Mouse (Mus musculus): ENCODE data around the gene F2r. TPM values are rescaled to one million over a fixed set of nuclear protein-coding genes. Genes with fewer than 3 reads are reported as not detected.
A peak's percentile ranks its signal among the peaks of the same experiment; 100 is the strongest.

The F2r gene
- 1 to 10 TPM; 3.9 to 4.4 TPM for total RNA-seq (2021)
- long read RNA-seq, experiment 1, transcript F2r-201 (2 exons, 3,336 nt) = major isoform, 7 of 7 reads
- long read RNA-seq, experiment 1, partial matches to known transcripts = 0 of 7 reads
- long read RNA-seq, experiment 1, other reads (novel, unspliced or antisense) = 0 of 7 reads
- long read RNA-seq, experiment 2, transcript F2r-201 (2 exons, 3,336 nt) = major isoform, 8 of 9 reads
- long read RNA-seq, experiment 2, partial matches to known transcripts = 1 of 9 reads
- long read RNA-seq, experiment 2, other reads (novel, unspliced or antisense) = 0 of 9 reads

- peak; percentile 52 to 59 for DNase-seq (ENCODE audit: extremely low spot score in 1 of 2, low spot score in 2 of 2)
- Histone ChIP-seq H3K27ac (no peak within 1 kb of the TSS), H3K4me3 (peak within 1 kb of the TSS; percentile 58)
- intact Hi-C loops (cut with DNase I) = no loop called here
- TF ChIP-seq CTCF (IDR thresholded peaks at IDR 0.05) = no peak
Measured at GRCm38 (mm10) chr13:95618309-95618712, at the start of gene F2r. TSS of gene F2r (minus strand) at chr13:95618487.

- Histone ChIP-seq H3K4me3 (no peak overlapping the region), H3K27ac (no peak overlapping the region)
- TF ChIP-seq CTCF (IDR thresholded peaks at IDR 0.05) = peak; percentile 57
- DNase-seq (ENCODE audit: extremely low spot score in 1 of 2, low spot score in 2 of 2) = no peak
- intact Hi-C loops (cut with DNase I) = no loop called here
Measured at GRCm38 (mm10) chr13:95667260-95667659, 49.0 kb upstream of the F2r start.

DNA sequence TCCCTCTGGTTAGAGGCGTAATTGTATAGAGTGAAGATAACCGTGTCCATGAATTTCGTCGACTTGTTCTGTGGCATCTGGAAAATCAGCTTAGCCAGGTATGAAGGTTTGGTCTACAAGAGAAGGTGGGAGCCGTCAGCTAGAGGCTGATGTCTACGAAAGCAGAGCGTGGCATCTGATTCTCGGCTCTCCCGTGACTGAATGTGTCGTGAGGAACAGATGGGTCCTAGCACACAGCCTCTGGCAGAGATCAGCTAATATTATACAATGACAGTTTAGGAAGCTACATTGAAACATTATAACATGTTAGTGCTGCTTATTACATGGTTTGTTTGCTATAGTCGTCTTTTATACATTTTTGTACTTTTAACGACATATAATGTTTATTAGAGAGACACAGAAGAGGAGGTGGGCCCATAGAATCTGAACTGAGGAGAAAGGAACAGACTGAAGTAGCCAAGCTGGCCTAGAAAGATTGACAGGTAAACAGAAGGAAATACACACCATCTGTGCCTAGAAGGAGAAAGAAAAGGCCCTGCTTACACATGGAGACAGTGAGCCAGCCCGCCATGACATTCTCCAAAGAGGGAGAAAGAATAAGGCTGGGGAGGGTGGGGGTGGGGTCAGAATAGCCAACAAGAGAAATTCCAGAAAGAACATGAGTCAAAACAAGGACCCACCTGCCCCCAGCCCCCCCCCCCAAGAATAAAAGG is 47.5 kb upstream of the F2r start:
- intact Hi-C loops (cut with DNase I) = no loop called here
- no peak for TF ChIP-seq CTCF (IDR thresholded peaks at IDR 0.05)

DNA sequence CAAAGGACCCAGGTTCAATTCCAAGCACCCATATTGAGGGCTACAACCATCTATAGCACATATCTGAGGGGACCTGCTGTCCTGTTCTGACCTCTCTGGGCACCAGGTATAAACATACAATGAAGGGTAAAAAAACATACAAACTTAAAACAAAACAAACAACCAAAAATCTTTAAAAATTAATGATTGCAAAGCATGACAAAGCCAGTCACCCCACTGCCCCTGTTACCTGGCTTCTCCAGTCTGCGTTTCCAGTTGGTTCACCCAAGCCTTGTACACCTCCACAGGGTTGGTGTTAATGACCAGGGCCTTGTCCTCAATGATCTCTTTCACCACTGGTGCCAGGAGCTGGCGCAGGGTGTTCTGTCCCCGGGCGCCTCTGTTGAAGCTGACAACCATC is 45.5 kb upstream of the F2r start:
- no peak overlapping the region for H3K27ac ChIP-seq
- no peak for DNase-seq (ENCODE audit: extremely low spot score in 1 of 2, low spot score in 2 of 2)
- intact Hi-C loops (cut with DNase I) = loop anchor here (5.0 kb wide), 1 partner anchor 58 kb away; no protein-coding TSS in a partner anchor
- H3K4me3 ChIP-seq = no peak overlapping the region
- no peak for TF ChIP-seq CTCF (IDR thresholded peaks at IDR 0.05)

More for the DNA sequence above, 47.5 kb upstream of the F2r start:
- Histone ChIP-seq H3K27ac (no peak overlapping the region), H3K4me3 (no peak overlapping the region)
- no peak for DNase-seq (ENCODE audit: extremely low spot score in 1 of 2, low spot score in 2 of 2)

DNA sequence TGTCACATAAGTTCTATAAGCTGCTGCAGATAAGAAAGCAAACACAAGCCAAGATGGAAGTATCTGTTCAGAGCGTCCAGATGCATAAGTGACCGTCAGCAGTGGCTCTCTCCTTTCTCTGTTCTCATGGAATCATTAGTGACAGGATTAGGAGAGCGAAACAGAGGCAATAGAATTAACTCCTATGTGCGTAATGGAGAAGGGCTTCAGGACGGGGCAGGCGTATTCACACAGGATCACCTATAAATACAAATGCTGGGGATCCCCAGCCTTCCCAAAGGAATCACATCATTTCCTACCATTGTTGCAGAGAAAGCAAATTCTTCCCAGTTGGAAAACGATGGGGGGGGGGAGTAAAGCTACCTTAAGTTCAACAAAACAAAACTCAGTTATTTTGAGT is 41.1 kb upstream of the F2r start:
- H3K27ac ChIP-seq = no peak overlapping the region
- intact Hi-C loops (cut with DNase I) = no loop called here
- TF ChIP-seq CTCF (IDR thresholded peaks at IDR 0.05) = no peak
- no peak for DNase-seq (ENCODE audit: extremely low spot score in 1 of 2, low spot score in 2 of 2)
- no peak overlapping the region for H3K4me3 ChIP-seq

- intact Hi-C loops (cut with DNase I) = no loop called here
- Histone ChIP-seq H3K27ac (no peak overlapping the region), H3K4me3 (no peak overlapping the region)
- no peak for DNase-seq (ENCODE audit: extremely low spot score in 1 of 2, low spot score in 2 of 2)
- no peak for TF ChIP-seq CTCF (IDR thresholded peaks at IDR 0.05)
Measured at GRCm38 (mm10) chr13:95657171-95657570, 38.9 kb upstream of the F2r start.

- Histone ChIP-seq H3K27ac (no peak overlapping the region), H3K4me3 (no peak overlapping the region)
- TF ChIP-seq CTCF (IDR thresholded peaks at IDR 0.05) = no peak
- intact Hi-C loops (cut with DNase I) = no loop called here
- no peak for DNase-seq (ENCODE audit: extremely low spot score in 1 of 2, low spot score in 2 of 2)
Measured at GRCm38 (mm10) chr13:95655284-95655683, 37.0 kb upstream of the F2r start.

DNA sequence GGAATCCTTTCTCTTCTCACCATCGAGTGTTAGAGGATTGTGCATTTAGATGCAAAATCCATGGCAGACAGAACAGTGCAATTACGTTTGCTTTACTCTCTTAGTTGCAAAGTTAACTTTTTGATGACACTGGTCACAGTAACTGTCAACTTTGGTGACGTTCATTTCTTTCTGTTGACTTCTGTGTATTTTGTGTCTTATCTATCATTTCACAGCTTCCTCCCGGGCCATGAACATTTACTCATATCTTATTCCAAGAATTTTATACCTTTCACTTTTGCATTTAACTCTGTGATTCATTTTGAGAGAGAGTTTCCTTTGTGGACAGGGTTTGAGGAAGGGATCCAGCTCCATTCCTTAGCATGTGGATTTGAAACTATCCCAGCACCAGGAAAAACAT is 35.4 kb upstream of the F2r start:
- intact Hi-C loops (cut with DNase I) = no loop called here
- no peak for DNase-seq (ENCODE audit: extremely low spot score in 1 of 2, low spot score in 2 of 2)
- no peak for TF ChIP-seq CTCF (IDR thresholded peaks at IDR 0.05)
- H3K27ac ChIP-seq = no peak overlapping the region
- H3K4me3 ChIP-seq = no peak overlapping the region

DNA sequence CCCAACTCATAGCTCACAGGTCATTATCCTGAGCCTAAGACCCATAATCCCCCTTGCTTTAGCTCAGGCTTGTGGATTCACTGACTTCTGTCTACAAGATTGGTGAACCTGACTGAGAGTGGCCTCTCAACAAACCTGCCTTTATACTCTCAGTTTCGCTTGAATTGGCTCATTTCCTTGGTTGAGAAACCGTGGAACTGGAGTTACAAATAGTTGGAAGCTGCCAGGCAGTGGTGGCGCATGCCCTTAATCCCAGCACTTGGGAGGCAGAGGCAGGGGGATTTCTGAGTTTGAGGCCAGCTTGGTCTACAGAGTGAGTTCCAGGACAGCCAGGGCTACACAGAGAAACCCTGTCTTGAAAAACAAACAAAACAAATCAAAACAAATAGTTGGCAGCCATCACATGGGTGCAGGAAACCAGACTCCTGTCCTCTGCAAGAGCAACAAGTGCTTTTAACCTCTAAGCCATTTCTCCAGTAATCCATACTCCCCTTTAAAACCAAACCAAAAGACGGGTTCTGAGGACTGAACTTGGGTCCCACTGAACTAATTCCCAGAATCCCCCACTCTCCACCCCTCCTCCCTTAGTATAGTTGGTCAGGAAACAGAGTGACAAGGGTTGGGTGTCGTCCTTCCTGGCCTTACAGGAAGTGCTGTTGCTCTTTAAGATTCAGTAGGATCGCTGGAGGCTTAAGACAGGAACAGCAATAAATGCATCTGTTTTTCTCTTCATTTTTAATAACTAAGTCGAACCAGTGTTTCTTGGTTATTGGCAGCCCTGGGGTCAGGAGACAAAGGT is 33.8 kb upstream of the F2r start:
- H3K27ac ChIP-seq = no peak overlapping the region
- H3K4me3 ChIP-seq = no peak overlapping the region
- intact Hi-C loops (cut with DNase I) = no loop called here
- TF ChIP-seq CTCF (IDR thresholded peaks at IDR 0.05) = no peak
- no peak for DNase-seq (ENCODE audit: extremely low spot score in 1 of 2, low spot score in 2 of 2)

DNA sequence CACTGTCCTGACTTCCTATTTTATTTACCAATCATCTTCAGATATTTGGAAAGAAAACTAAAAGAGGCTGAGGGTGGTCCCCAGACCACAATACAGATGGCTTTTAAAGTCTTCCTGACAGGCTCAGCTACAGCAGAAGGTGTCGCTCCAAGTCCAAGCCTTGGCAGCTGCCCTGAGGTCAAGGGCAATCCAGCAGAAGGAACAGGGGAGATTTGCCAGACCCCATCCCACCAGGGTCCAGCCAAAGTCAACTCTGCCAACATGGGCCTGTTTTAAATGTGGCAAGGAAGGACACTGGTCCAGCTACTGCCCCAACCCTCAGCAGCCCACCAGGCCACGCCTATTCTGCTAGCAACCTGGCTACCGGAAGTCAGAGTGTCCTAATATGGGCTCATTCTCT is 31.7 kb upstream of the F2r start:
- no peak for TF ChIP-seq CTCF (IDR thresholded peaks at IDR 0.05)
- Histone ChIP-seq H3K27ac (no peak overlapping the region), H3K4me3 (no peak overlapping the region)
- intact Hi-C loops (cut with DNase I) = no loop called here
- no peak for DNase-seq (ENCODE audit: extremely low spot score in 1 of 2, low spot score in 2 of 2)

DNA sequence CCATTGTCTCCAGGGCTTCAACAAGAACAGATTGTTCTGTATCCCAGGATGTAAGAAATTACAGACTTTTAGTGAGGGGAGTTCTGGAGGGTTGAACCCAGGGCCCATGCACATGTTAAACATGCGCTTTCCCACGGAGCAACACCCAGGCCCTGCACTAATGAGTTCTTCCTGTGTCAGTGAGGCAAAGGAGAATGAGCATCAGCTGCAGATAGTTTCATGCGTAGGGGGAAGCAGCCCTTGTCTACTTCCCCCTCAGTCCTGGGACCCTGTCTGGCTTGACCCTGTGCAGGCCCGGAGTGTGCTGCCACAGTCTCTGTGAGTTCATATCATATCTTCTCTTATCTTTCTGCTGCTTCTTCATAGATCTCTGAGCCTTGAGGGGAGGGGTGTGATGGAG is 29.0 kb upstream of the F2r start:
- Histone ChIP-seq H3K27ac (no peak overlapping the region), H3K4me3 (no peak overlapping the region)
- intact Hi-C loops (cut with DNase I) = no loop called here
- no peak for DNase-seq (ENCODE audit: extremely low spot score in 1 of 2, low spot score in 2 of 2)
- TF ChIP-seq CTCF (IDR thresholded peaks at IDR 0.05) = no peak

DNA sequence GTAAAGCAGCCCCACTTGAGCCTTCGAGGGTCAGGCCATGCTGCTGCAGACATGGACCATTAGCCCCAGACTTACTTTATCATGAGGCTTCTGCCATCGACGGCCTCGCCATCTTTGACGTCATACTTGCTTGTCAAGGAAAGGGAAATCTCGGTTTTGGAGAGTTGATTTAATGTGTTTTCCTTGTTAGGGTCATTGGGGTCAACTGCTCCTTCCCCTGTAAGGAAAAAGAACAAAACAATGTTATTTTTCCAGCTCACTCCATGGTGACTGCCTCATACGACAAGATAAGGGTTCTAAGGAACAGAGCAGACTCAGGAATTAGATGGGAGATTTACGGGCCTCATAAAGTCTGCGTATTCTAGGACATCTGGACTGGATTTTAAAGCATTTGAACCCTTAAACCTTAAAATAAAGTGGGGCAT is 28.4 kb upstream of the F2r start:
- no peak for TF ChIP-seq CTCF (IDR thresholded peaks at IDR 0.05)
- intact Hi-C loops (cut with DNase I) = no loop called here
- H3K4me3 ChIP-seq = no peak overlapping the region
- H3K27ac ChIP-seq = no peak overlapping the region
- DNase-seq (ENCODE audit: extremely low spot score in 1 of 2, low spot score in 2 of 2) = no peak

Data from left cerebral cortex, adult 2 months (tissue).